Mouse (Mus musculus) lung, adult 2 months (tissue): ENCODE measurements around the gene Trappc12.

Source experiments
- CTCF ChIP-seq: fragments of 200-500 bp; IDR thresholded peaks from 2 replicates; pipeline ENCODE4 v1.5.1; 2011; ENCODE audit warnings: mild to moderate bottlenecking, low read length, control low read depth; ENCODE audit not compliant: insufficient read depth
- POLR2A ChIP-seq: fragments of 200-500 bp; IDR thresholded peaks from 2 replicates; pipeline ENCODE4 v1.6.1; 2011; ENCODE audit warnings: low read depth, mild to moderate bottlenecking, control low read depth, low read length, borderline replicate concordance; ENCODE audit errors: extremely low read depth

GRCm38 (mm10) chr12:28756019-28756418, 5.7 kb upstream of the Trappc12 start:
- TF ChIP-seq CTCF (no peak), POLR2A (no peak)
